Mouse (Mus musculus) adrenal gland, adult 10 weeks (tissue): ENCODE measurements around the gene Nceh1. TPM values are rescaled to one million over a fixed set of nuclear protein-coding genes. Genes with fewer than 3 reads are reported as not detected.

Experiments
- polyA plus RNA-seq: library from polyadenylated mRNA; stranded (reverse); fragments of 350-450 nt; fragmentation: Illumina TruSeq; extraction: RNeasy Lipid Tissue Mini Kit (QIAGEN cat#74804); gene quantifications from one replicate; pipeline ENCODE4 v1.2.3, GENCODE M21; 2014; ENCODE audit warnings: low read depth, low replicate concordance

The Nceh1 gene
- 454 TPM for polyA plus RNA-seq

DNA sequence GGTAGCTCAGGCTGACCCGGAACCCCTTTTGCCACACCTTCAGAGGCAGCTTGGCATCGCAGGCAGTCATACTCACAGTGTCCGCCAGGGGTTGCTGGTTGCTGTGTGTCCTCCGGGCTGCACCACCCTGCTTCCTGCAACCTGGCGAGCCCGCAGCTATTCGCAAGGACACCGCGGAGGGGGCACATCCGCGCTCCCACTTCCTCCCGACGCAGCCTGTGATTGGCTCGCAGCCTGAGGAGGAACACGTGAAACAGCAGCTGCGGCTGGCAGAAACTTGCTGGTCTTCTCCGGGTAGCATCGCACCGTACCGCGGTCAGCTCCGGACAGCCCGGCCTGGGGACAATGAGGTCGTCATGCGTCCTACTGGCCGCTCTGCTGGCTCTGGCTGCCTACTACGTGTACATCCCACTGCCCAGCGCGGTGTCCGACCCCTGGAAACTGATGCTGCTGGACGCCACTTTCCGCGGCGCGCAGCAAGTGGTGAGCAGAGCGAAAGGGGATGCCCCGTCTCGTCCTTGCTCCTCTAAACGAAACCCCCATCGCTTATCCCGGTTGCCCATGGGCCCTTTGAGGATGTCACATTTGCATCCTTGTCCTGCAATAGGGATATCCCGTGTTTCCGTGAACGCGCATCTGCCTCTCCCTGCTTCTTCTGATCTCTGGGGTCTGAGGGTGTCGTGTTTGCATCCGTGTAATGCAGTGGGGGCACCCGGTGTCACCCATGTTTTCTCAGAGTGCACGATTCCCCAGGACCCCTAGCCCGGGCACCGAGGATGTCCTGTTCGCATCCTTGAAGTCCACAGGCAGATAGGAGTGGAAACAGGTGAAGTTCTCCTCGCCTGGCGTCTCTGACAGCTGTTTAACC lies at the start of gene Nceh1:
Gene Nceh1, plus strand, starts transcription at position 233 of the 868 bp plus-strand sequence.

DNA sequence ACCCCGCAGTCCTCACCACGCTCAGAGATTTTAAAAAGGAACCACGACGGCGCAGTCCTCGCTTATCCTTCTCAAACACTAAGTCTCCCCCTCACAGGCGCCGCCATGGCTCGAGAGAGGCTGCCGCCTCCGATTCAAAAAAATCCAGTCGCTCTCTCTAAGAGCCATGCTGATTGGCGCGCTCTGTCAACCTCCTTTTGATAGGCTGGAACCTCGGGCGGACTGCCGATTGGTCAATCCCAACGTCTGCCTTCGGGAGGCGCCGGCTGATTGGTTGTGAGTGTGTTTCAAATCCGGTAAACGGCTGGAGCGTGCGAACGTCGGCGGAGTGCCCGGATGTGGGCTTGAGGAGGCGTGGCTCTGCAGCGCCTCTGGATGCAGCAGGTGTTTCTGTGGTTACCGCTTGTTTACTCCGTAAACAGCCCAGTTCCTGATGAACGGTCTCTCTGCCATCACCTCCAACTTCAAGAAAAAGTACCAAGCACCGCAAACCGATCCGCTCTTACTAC lies 29.0 kb upstream of the Nceh1 start, which contains the start of gene Ect2:
Gene Ect2, minus strand, starts transcription at position 178 of the 509 bp plus-strand sequence.

DNA sequence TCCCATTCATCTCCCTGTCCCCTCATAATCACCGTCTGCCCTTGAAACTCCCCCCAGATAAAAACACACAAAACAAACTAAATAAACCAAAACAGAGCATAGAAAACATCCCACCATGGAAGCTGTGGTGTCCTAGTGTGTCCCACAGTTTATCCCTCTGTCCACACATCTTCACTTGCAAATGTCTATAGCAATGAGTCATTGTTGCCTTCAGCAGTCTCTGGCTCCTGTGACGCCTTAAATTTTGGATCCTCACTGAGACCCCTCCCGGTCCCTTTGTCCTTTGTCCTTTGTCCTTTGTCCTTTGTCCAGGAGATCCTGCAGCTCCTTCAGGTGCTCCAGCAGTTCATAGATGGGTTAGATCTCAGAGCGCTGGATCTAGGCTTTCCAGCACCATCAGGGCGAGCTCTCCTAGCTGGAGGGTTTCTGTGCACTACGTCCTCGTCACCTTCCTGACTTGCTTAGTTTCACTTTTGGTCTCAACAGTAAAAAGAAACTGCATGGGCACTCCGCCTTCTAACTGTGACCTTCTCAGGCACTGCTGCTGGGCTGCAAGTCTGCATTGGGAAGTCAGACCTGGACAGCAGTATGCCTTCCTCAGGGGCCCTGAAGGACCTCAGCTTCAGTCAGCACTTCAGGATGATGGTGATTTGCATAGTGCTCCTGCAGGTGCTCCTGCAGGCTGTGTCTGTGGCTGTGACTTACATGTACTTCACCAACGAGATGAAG lies 134.0 kb downstream of the Nceh1 start, which contains the start of gene Tnfsf10:
Gene Tnfsf10, plus strand, starts transcription at position 470 of the 729 bp plus-strand sequence.

Other genes starting within 250 kb of the Nceh1 start
- gene Ect2, start 29.1 kb upstream of the Nceh1 start, polyA plus RNA-seq, result 13.0 TPM
- gene Tnfsf10, start 134.1 kb downstream of the Nceh1 start, polyA plus RNA-seq, result 20.9 TPM
- not detected for gene Ghsr, start 188.4 kb downstream of the Nceh1 start, polyA plus RNA-seq